Mouse (Mus musculus): ENCODE data around the gene Ap2a1.
"Not testable (repeated sequence)": the region's sequence is repeated elsewhere in the genome, so short reads cannot be mapped to it uniquely, and the experiment has no call there.

The Ap2a1 gene

GRCm38 (mm10) chr7:44895593-44896434, 33.5 kb downstream of the Ap2a1 start, which contains the start of gene Fuz:
Fuz (plus strand) TSS chr7:44896079.
- DNase-seq (ENCODE audit: extremely low spot score, low read depth, low spot score): peak; percentile 97

GRCm38 (mm10) chr7:44895206-44895592, 34.1 kb downstream of the Ap2a1 start:
- no peak for DNase-seq (ENCODE audit: extremely low spot score, low read depth, low spot score)

GRCm38 (mm10) chr7:44894175-44894574, 35.1 kb downstream of the Ap2a1 start:
- DNase-seq (ENCODE audit: extremely low spot score, low read depth, low spot score): no peak

GRCm38 (mm10) chr7:44893197-44893596, 36.1 kb downstream of the Ap2a1 start:
- no peak for DNase-seq (ENCODE audit: extremely low spot score, low read depth, low spot score)

GRCm38 (mm10) chr7:44892276-44892921, 36.9 kb downstream of the Ap2a1 start, which contains the start of gene Med25:
Med25 (minus strand) TSS chr7:44892712.
- peak; percentile 98 for DNase-seq (ENCODE audit: extremely low spot score, low read depth, low spot score)

- no peak for DNase-seq (ENCODE audit: extremely low spot score, low read depth, low spot score)
These were observed 37.7 kb downstream of the Ap2a1 start for GRCm38 (mm10) chr7:44891611-44892010.

GRCm38 (mm10) chr7:44890737-44891136, 38.6 kb downstream of the Ap2a1 start:
- no peak for DNase-seq (ENCODE audit: extremely low spot score, low read depth, low spot score)

- no peak for DNase-seq (ENCODE audit: extremely low spot score, low read depth, low spot score)
These were observed 39.1 kb downstream of the Ap2a1 start for GRCm38 (mm10) chr7:44890180-44890579.

- DNase-seq (ENCODE audit: extremely low spot score, low read depth, low spot score): no peak
These were observed 40.8 kb downstream of the Ap2a1 start for GRCm38 (mm10) chr7:44888256-44889105.

- DNase-seq (ENCODE audit: extremely low spot score, low read depth, low spot score): no peak
These were observed 42.3 kb downstream of the Ap2a1 start for GRCm38 (mm10) chr7:44886964-44887363.

GRCm38 (mm10) chr7:44884637-44885036, 44.7 kb downstream of the Ap2a1 start:
- DNase-seq (ENCODE audit: extremely low spot score, low read depth, low spot score): no peak

GRCm38 (mm10) chr7:44883036-44883435, 46.3 kb downstream of the Ap2a1 start:
- DNase-seq (ENCODE audit: extremely low spot score, low read depth, low spot score): no peak

GRCm38 (mm10) chr7:44877833-44878232, 51.5 kb downstream of the Ap2a1 start:
- DNase-seq (ENCODE audit: extremely low spot score, low read depth, low spot score): no peak

GRCm38 (mm10) chr7:44871774-44872173, 57.5 kb downstream of the Ap2a1 start:
- DNase-seq (ENCODE audit: extremely low spot score, low read depth, low spot score): not testable (repeated sequence)

- DNase-seq (ENCODE audit: extremely low spot score, low read depth, low spot score): no peak
These were observed 58.1 kb downstream of the Ap2a1 start for GRCm38 (mm10) chr7:44871181-44871580.

- DNase-seq (ENCODE audit: extremely low spot score, low read depth, low spot score): no peak
These were observed 58.7 kb downstream of the Ap2a1 start for GRCm38 (mm10) chr7:44870614-44871013.

GRCm38 (mm10) chr7:44869697-44870528, 59.4 kb downstream of the Ap2a1 start, which contains the start of gene Ptov1:
Ptov1 (minus strand) TSS chr7:44869788.
- DNase-seq (ENCODE audit: extremely low spot score, low read depth, low spot score): peak; percentile 93

- DNase-seq (ENCODE audit: extremely low spot score, low read depth, low spot score): no peak
These were observed 60.2 kb downstream of the Ap2a1 start for GRCm38 (mm10) chr7:44868919-44869696.

- no peak for DNase-seq (ENCODE audit: extremely low spot score, low read depth, low spot score)
These were observed 60.8 kb downstream of the Ap2a1 start for GRCm38 (mm10) chr7:44868465-44868864.

All from hindlimb bud, embryonic 11.5 days (tissue).